Mouse (Mus musculus) midbrain, embryonic 13.5 days (tissue): ENCODE measurements around the gene Olfr381. TPM values are rescaled to one million over a fixed set of nuclear protein-coding genes. Genes with fewer than 3 reads are reported as not detected.
"Not testable (repeated sequence)": the region's sequence is repeated elsewhere in the genome, so short reads cannot be mapped to it uniquely, and the experiment has no call there.

Experiments
- ATAC-seq: fragments of 200-750 bp; cut with Nextera tagmentation; 2 replicates; pipeline ENCODE4 v1.8.0; 2017; ENCODE audit warnings: mild to moderate bottlenecking, moderate TSS enrichment, moderate library complexity
- H3K27ac ChIP-seq: fragments of 300-500 bp; sonication (generic); 2 replicates; pipeline ENCODE4 v1.5.1; 2015; ENCODE audit warnings: inconsistent platforms, mild to moderate bottlenecking, moderate library complexity
- H3K27me3 ChIP-seq: fragments of 300-500 bp; sonication (generic); 2 replicates; pipeline ENCODE4 v1.6.1; 2015; ENCODE audit warnings: mild to moderate bottlenecking, inconsistent platforms
- H3K36me3 ChIP-seq: fragments of 300-500 bp; sonication (generic); 2 replicates; pipeline ENCODE4 v1.6.1; 2015; ENCODE audit warnings: mild to moderate bottlenecking, inconsistent platforms
- H3K4me1 ChIP-seq: fragments of 300-500 bp; sonication (generic); replicated peaks from 2 replicates; pipeline ENCODE4 v1.6.1; 2015; ENCODE audit warnings: inconsistent platforms
- H3K4me2 ChIP-seq: fragments of 300-500 bp; sonication (generic); replicated peaks from 2 replicates; pipeline ENCODE4 v1.6.1; 2015; ENCODE audit warnings: moderate library complexity, mild to moderate bottlenecking, inconsistent platforms
- H3K4me3 ChIP-seq: fragments of 300-500 bp; sonication (generic); replicated peaks from 2 replicates; pipeline ENCODE4 v1.5.1; 2015; ENCODE audit warnings: mild to moderate bottlenecking, inconsistent platforms
- H3K9ac ChIP-seq: fragments of 300-500 bp; sonication (generic); replicated peaks from 2 replicates; pipeline ENCODE4 v1.6.1; 2015; ENCODE audit warnings: mild to moderate bottlenecking, inconsistent platforms
- H3K9me3 ChIP-seq: fragments of 300-500 bp; sonication (generic); 2 replicates; pipeline ENCODE4 v1.6.1; 2016; ENCODE audit warnings: mild to moderate bottlenecking, inconsistent platforms
- WGBS: fragments of 180-500 bp; shearing (Covaris S2); methylation state at CpG from one replicate; pipeline ENCODE4 v1.1.7; 2015; 5-methylcytosine and 5-hydroxymethylcytosine counted together
- polyA plus RNA-seq: library from polyadenylated mRNA; unstranded; fragments of >200 nt; fragmentation: Nextera tagmentation; extraction: Ambion mirVana; gene quantifications from 2 replicates; pipeline ENCODE4 v1.2.1, GENCODE M21; 2015

The Olfr381 gene
- not detected in 2 replicates for polyA plus RNA-seq

- H3K4me1 ChIP-seq, result no peaks in the 10 kb centered on the region
- no peak within 1 kb of the TSS for H3K9ac ChIP-seq
- no peaks in the 10 kb centered on the region for H3K9me3 ChIP-seq
- H3K4me2 ChIP-seq, result no peak within 1 kb of the TSS
- no peaks in the 10 kb centered on the region for H3K27me3 ChIP-seq
- no peak within 1 kb of the TSS for H3K4me3 ChIP-seq
- H3K36me3 ChIP-seq, result no peaks in the 10 kb centered on the region
- no peak within 1 kb of the TSS for H3K27ac ChIP-seq
- ATAC-seq, result no peak
Measured at GRCm38 (mm10) chr11:73491503-73491902, at the start of gene Olfr381. Gene Olfr381, minus strand, starts transcription at chr11:73491603.

- 85% methylated on average over 1 of the region's 1 CpGs for WGBS
- not testable (repeated sequence) for ATAC-seq, H3K9ac ChIP-seq
Measured at GRCm38 (mm10) chr11:73528971-73529370, 37.6 kb upstream of the Olfr381 start.

GRCm38 (mm10) chr11:73517097-73517496 lies 25.7 kb upstream of the Olfr381 start, which contains the start of gene Olfr382:
Gene Olfr382, minus strand, starts transcription at chr11:73517197.
- Histone ChIP-seq H3K4me3 (no peak within 1 kb of the TSS), H3K9ac (no peak within 1 kb of the TSS), H3K27me3 (no peaks in the 10 kb centered on the region), H3K4me2 (no peak within 1 kb of the TSS), H3K4me1 (no peaks in the 10 kb centered on the region), H3K27ac (no peak within 1 kb of the TSS), H3K36me3 (no peaks in the 10 kb centered on the region), H3K9me3 (peaks cover 15% of the 10 kb centered on the region; the same call in 1 of the 2 replicates)
- ATAC-seq, result no peak

More at GRCm38 (mm10) chr11:73528971-73529370, 37.6 kb upstream of the Olfr381 start:
- H3K27ac ChIP-seq, H3K4me3 ChIP-seq, H3K9me3 ChIP-seq, H3K4me2 ChIP-seq, H3K36me3 ChIP-seq, H3K4me1 ChIP-seq, H3K27me3 ChIP-seq: not testable (repeated sequence)

GRCm38 (mm10) chr11:73457408-73457807 lies 34.0 kb downstream of the Olfr381 start, which contains the start of gene Olfr380:
Gene Olfr380, minus strand, starts transcription at chr11:73457508.
- no peak for ATAC-seq
- Histone ChIP-seq H3K4me3 (no peak within 1 kb of the TSS), H3K9me3 (0 out of 2 replicates have a peak, but pooled peaks cover 8% of the 10 kb centered on the region)

More at GRCm38 (mm10) chr11:73457408-73457807, 34.0 kb downstream of the Olfr381 start, which contains the start of gene Olfr380:
- H3K4me2 ChIP-seq, result no peak within 1 kb of the TSS
- no peaks in the 10 kb centered on the region for H3K4me1 ChIP-seq
- no peaks in the 10 kb centered on the region for H3K27me3 ChIP-seq
- H3K9ac ChIP-seq, result no peak within 1 kb of the TSS
- WGBS, result 90% methylated on average over 1 of the region's 1 CpGs
- H3K27ac ChIP-seq, result no peak within 1 kb of the TSS
- no peaks in the 10 kb centered on the region for H3K36me3 ChIP-seq

Other genes starting within 250 kb of the Olfr381 start
- not detected in 2 replicates for gene Trpv3, start 224.2 kb downstream of the Olfr381 start, polyA plus RNA-seq
- gene Aspa, start 162.0 kb downstream of the Olfr381 start, polyA plus RNA-seq, result 0.36 and 0.40 TPM in 2 replicates
- gene Gm49340, start 161.9 kb downstream of the Olfr381 start, polyA plus RNA-seq, result not detected in 2 replicates
- not detected in 2 replicates for gene Spata22, start 161.9 kb downstream of the Olfr381 start, polyA plus RNA-seq
- gene Olfr20, start 140.8 kb downstream of the Olfr381 start, polyA plus RNA-seq, result not detected in 2 replicates
- not detected in 2 replicates for gene Olfr376, start 120.4 kb downstream of the Olfr381 start, polyA plus RNA-seq
- gene Olfr1, start 92.0 kb downstream of the Olfr381 start, polyA plus RNA-seq, result not detected in 2 replicates
- not detected in 2 replicates for gene Olfr378, start 63.1 kb downstream of the Olfr381 start, polyA plus RNA-seq
- gene Olfr380, start 34.1 kb downstream of the Olfr381 start, polyA plus RNA-seq, result not detected in 2 replicates
- not detected in 2 replicates for gene Olfr382, start 25.6 kb upstream of the Olfr381 start, polyA plus RNA-seq
- not detected in 2 replicates for gene Olfr385, start 101.4 kb upstream of the Olfr381 start, polyA plus RNA-seq
- not detected in 2 replicates for gene Olfr384, start 107.0 kb upstream of the Olfr381 start, polyA plus RNA-seq
- not detected in 2 replicates for gene Zfp735, start 197.2 kb upstream of the Olfr381 start, polyA plus RNA-seq